Mouse (Mus musculus): Measurements from ENCODE around the gene Cldn16.

DNA sequence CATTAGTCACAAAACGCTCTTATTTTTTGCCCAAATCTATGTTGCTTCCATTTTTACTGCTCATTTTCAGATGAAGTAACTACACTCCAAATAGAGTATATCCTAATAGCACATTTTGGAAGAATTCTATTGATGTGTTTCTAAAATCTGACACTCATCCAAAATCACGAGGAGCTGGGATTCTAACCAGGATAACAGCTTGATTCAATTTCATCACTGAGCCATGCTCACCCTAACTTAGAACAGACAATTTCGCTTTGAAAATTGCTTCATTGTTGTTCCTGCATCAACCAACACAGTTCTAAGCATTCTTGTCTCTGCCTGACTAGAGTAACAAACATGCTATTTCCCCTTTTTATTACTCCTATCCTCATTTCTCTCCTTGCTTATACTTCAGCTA lies 44.3 kb upstream of the Cldn16 start:
- no peak for TF ChIP-seq CTCF (IDR thresholded peaks at IDR 0.05; ENCODE audit: insufficient read depth, low read depth, low read length)
- TF ChIP-seq POLR2A (IDR thresholded peaks at IDR 0.05; ENCODE audit: insufficient read depth, low read depth, low read length): no peak

Data from olfactory bulb, adult 2 months (tissue).